Mouse (Mus musculus) urinary bladder, adult 2 months (tissue): Measurements from ENCODE around the gene Rab4b. TPM values are rescaled to one million over a fixed set of nuclear protein-coding genes. Genes with fewer than 3 reads are reported as not detected.
A peak's percentile ranks its signal among the peaks of the same experiment; 100 is the strongest.

Experiments used
- DNase-seq: peaks from one replicate; pipeline ENCODE4 v3.0.0; 2022; ENCODE audit warnings: low spot score
- polyA plus RNA-seq: library from polyadenylated mRNA; depleted of rRNA; stranded (reverse); fragments of >200 nt; gene quantifications from 2 replicates; pipeline ENCODE4 v1.2.3, GENCODE M21; 2012; rRNA removed

Gene Rab4b
- polyA plus RNA-seq, 1 experiment: 85.6 TPM

DNA sequence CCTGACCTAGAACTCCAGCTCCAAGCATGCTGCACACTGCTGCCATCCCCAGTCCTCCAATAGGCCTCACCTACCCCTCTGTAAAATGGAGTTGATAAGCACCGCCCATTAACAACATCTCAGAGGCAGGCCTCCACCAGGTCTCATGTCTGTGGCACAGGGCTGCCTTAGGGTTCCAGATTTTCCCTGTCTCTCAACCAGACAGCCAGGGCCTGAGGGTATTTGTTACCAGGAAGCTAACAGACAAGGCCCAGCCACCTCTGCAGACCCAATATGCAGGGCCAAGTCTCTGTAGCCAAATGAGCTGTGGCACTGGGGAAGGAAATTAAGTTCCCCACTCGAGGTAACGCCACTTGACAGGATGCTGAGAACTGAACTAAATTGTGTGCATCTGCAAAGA is 17.8 kb downstream of the Rab4b start:
- no peak for DNase-seq

DNA sequence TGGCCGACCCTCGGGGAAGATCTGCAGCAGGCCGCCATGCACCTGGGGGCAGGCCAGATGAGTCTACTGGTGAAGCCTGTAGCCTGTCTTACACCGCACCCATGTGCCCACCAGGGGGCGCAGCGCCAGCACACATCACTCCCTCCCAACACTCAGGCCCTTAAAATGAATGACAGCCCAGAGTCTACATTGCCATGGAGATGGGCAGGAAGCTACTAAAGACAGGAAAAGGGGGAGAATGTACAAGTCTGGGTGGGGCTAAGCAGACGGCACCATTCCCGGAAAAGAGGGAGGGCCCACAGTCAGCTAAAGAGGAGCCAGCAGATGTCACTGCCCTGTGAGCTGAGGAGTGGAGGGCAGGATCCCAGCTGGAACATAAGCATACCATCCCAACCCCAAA is 18.8 kb downstream of the Rab4b start:
- DNase-seq: peak; percentile 77

DNA sequence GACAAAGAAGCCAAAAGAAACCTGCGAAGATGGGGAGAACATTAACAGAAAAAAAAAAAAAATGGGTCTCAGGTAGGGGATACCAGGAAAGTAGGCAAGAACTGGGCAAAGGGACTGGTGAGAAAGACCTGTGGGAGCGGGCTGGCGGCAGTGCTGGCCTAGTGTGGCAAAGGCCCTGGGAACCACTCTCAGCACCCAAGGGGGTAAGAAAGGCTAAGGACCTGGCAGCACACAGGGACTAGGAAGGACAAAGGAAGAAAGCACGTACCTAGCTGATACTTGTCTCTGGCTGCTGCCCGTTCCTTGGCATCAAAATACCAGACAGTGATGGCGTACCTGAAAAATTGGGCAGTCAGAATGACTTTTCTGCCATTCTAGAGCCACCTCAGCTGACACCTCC is 19.4 kb downstream of the Rab4b start:
- DNase-seq: no peak

DNA sequence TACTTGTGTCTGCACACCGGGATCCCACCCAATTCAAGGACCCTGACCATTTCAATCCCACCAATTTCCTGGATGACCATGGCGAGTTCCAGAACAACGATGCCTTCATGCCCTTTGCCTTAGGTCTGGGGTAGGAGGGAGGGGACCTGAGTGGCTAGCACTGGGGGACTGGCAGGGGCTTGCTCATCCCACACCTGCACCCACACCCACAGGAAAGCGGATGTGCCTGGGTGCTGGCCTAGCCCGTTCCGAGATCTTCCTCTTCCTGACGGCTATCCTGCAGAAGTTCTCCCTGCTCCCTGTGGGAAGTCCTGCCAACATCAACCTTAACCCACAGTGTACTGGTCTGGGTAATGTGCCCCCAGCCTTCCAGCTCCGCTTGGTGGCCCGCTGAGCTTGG is 20.5 kb downstream of the Rab4b start:
- DNase-seq: no peak

DNA sequence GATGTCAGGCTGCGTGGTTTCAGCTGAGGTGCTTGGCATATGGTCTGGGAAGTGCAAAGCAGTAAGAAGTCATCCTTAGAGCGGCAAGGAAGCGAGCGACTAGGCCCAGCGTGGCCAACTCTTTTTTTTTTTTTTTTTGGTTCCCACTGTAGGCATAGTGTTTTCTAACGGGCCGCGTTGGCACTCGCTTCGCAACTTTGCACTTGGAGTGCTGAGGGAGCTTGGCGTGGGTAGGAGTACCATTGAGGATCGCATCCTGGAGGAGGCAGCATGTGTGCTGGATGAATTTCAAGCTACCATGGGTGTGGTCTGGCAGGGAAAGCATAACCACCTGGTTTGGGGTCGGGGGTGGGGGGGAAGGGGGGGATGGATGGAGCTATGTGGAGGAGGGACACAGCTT is 22.7 kb downstream of the Rab4b start:
- DNase-seq: no peak

DNA sequence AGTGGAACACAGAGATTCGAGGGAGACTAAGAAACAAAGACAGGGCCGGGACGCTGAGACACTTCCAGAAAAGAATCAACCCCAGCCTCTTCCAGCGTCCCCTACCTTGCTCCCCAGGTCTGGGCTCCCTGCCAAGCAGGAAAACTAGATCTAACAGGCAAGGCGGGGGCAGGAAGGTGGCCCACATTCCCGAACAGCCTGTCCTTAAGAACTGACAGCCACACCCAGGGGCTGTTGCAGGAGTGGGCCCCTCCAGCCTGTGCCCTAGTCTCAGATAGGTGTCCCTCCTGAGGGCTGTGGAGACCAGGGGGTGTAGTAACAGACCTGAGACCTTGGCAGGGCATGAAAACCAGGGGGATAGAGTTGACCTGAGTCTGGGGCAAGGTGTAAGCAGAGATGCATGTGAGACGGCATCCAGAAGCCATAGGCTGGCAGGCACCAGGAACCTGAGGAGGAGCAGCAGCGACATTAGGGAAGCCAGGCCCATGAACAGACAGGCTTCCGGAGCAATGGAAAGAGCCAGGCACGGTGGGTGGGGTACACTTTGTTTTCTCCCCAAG is 25.4 kb downstream of the Rab4b start, which contains the start of gene Cyp2t4:
TSS of gene Cyp2t4 (plus strand) at position 510 of the 560 bp plus-strand sequence.
- no peak for DNase-seq

DNA sequence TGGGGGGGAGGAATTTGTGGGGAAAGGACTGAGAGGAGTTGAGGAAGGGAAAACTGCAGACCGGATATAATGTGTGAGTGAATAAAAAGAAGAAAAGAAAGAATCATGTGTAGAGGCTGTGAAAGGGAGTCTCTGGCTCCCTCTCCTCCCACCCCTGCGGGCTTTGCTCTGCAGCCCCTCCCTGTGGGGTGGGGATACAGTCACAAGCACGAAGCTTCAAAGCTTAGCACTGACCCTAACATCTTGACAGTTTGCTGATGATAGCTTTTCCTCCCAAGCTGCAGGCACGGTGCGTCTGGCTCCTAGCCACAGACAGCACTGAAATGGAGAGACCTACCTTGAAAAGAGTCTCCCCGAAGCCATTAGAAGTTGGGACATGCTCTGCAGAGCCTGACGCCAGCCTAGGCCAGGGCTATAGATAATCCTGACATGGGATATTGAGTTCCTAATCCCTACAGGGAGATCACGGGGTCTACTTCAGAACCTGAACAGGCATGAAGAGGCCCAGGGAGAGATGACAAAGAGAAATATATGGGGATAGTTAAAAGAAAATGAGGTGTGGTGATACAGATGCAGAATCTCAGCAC is 42.2 kb downstream of the Rab4b start:
- no peak for DNase-seq

DNA sequence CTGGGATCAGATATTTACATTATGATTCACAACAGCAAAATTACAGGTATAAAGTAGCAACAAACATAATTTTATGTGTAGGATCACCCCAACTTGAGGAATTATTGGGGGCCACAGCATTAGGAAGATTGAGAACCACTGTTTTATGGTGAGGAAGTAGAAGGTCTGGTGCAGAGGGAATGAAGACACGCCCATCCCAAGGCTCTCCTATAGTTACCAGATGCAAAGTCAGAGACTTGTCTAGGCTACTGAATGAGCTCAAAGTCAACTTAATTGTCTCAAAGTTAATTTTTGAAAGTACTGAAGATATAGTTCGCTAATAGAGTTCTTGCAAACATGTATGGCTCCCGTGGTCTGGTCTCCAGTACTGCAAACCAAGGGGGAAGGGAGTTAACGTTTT is 44.9 kb downstream of the Rab4b start:
- no peak for DNase-seq

DNA sequence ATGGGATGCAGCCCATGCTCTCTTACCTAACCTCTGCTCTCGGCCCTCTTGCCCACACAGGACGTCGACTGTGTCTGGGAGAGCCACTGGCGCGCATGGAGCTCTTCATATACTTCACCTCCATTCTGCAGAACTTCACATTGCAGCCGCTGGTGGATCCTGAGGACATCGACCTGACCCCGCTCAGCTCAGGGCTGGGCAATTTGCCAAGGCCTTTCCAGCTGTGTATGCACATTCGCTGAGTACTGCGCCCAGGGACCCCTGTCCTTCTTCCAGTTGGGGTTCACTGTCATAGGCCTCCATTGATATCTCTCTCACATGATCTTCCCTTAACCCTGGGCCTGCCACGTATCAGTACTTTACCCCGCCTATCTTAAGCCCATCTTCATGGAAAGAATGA is 45.5 kb downstream of the Rab4b start:
- no peak for DNase-seq

DNA sequence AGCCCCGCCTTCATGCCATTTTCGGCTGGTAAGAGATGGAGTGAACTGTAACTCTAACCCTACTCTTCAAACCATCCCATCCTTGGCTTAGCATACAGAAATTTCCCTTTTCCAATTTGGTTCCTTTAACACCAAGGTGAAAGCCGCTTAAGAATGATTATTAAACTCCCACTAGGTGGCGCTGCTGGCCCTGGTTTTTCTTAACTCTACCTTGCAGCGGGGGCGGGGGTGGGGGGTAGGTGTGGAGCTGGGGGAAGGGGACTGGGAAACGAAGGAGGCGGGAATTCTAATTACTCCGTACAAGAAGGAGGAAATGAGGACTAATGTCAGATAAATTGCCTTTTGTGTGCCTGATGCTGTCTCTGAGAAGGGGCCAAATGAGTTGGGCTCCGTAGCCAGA is 46.1 kb downstream of the Rab4b start:
- DNase-seq: no peak

DNA sequence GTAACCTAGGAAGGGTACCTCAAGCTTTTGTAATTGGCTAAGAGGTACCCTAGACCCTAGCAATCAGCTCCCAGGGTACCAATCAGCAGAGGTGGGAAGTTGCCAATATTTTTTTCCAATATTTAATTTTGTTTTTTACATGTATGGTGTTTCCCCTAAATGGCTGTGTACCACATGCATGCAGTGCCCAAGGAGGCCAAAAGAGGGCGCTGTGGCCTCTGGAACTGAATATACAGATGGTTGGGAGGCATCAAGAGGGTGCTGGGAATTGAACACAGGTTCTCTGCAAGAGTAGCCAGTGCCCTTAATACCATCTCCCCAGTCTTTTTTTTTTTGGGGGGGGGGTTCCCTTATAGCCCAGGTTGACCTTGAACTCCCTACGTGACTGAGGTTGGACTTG is 47.3 kb downstream of the Rab4b start:
- no peak for DNase-seq

DNA sequence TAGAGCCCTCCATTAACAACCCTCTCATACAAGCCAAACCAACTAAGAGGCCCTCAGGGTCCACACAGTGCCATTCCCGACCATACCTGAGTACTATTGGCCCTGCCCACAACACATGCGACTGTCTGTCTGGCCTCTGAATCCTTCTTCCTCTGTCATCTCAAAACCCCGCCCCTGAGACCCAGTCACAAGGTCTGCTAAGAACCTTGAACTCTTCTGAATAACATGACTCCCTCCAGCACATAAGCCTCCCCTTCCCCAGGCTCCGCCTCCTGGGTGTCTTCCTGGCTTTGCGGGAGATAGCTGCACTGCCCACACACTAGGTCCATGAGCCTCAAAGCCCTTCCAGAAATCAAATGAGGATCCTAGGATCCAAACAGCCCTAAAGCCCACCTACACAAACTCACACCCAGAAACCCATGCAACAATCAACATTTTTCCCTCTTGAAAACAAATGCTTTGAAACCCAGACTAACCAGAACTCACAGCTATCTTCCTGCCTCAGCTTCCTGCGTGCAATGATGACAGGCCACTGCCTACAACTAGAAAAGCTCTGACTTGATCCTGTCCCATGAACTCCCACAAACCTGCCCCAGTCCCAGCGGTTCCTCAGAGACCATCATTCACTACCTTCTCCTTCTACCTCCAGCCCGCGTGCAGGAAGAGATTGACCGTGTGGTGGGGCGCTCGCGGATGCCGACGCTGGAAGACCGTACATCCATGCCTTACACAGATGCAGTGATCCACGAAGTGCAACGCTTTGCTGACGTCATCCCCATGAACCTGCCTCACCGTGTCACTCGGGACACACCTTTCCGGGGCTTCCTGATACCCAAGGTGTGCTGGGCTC is 48.0 kb downstream of the Rab4b start:
- DNase-seq: no peak

DNA sequence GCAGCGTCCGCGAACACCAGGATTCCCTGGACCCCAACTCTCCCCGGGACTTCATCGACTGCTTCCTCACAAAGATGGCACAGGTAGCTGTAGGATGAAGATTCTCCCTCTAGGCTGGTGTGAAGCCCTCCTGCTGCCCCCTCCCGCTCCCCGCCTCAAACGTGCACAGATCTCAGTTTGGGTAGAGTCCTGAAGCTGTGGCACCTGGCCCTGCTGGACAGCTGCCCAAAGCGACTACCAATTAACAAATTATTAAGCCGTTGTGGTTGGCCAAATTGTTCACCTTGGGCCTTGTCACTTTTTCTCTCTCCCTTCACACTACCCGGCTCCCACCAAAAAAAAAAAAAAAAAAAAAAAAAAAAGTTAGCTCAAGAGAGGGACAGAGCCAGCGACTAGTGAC is 48.9 kb downstream of the Rab4b start:
- no peak for DNase-seq

DNA sequence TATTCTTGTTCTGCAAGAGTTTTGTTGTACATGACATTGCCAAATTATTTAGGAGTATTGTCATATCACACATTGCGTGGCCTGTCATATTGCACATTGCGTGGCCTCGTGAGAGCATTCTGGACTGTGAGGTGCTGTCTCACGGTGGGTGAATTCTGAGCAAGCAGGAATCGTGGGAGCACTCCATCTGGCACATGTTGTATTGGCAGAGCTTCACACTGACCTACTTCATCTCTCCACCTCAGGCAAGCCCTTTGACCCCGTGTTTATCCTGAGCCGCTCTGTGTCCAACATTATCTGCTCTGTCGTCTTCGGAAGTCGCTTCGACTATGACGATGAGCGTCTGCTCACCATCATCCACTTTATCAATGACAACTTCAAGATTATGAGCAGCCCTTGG is 49.8 kb downstream of the Rab4b start:
- DNase-seq: no peak

DNA sequence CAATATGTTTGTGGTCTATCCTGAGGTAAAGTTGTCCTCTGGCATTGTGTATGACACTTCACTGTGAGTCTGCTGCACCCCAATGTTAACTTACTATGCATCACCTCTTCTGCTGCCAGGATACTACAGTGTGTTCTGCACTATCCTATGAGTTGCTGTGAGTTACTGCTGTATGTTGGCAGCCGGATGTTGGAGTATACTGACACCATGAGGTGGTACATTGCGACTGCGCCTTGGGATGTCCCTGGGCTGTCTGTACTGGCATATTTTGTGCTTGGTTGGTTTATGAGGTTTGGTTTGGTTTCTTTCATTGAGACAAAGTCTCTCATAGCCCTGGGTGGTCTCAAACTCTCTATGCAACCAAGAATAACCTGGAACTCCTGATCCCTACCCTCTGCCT is 50.5 kb downstream of the Rab4b start:
- no peak for DNase-seq

DNA sequence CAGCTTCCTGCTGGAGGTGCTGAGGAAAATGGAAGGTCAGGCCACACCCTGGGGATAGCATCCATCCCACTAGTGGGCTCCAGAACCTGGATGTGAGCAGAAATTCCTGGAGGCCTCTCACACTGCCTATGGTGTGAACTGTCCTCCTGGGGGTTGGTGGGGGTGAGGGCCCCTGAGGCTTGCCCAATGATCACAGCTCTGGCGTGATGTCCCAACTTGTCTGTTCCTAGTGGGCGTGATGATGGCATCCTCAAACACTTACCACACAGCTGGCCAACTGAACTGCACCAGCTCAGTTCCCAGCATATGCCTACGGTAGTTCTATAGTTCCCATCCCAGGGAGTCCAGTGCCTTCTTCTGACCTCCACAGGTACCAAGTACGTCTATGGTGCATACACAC is 53.7 kb downstream of the Rab4b start:
- DNase-seq: no peak

DNA sequence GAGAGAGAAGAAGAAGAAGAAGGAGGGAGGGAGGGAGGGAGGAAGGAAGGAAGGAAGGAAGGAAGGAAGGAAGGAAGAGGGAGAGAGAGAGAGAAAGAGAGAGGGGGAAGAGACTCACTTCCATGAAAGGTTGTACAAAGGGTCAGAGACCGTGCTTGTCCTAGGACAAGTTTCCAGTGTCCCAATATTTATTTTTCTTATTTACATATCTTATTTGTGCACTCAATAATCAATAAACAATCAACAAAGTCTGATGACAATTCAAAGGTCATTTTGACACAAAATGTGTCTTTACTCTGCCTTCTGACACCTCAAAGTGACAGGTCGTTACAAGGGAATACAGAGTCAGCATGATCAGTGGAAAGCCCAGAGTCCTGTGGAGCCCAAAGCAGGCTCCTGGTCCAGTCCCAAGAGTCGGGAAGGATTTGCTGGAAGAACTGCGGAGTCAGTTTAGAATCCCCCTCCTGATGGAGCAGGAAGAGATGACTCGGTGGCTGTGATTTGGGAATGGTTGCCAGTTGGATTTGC is 54.3 kb downstream of the Rab4b start:
- DNase-seq: no peak

DNA sequence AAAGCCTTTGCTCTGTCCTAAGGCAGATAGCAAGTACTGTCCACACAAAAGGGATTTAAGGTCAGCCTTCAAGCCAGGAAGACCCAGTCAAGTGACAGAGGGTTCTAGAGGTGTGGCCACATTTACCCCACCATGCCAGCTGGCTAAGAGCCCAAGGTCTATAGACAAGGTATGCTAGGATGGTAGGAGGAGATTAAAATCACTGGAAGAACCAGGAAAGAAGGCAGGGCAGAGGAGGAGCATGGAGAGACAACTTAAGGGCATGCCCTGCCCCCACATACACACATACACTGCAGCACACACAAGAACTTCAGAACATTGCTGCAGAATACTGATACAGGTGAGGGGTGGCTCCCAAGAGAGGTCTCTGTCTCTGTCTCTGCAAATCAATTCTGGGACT is 59.0 kb downstream of the Rab4b start, which contains the start of gene Cyp2f2:
TSS of gene Cyp2f2 (plus strand) at position 234 of the 400 bp plus-strand sequence.
- DNase-seq: no peak

Other genes starting within 250 kb of the Rab4b start
- not detected in 2 replicates for gene Cyp2a22, start 239.5 kb downstream of the Rab4b start, polyA plus RNA-seq
- not detected in 2 replicates for gene Cyp2a12, start 149.8 kb downstream of the Rab4b start, polyA plus RNA-seq
- 30.4 and 47.4 TPM in 2 replicates for gene Cyp2f2, start 59.0 kb downstream of the Rab4b start, polyA plus RNA-seq
- not detected in 2 replicates for gene Cyp2t4, start 25.2 kb downstream of the Rab4b start, polyA plus RNA-seq
- gene Egln2, start 12.1 kb downstream of the Rab4b start, polyA plus RNA-seq: 64.2 and 67.5 TPM in 2 replicates
- not detected in 2 replicates for gene Gm21983, start 2.2 kb upstream of the Rab4b start, polyA plus RNA-seq
- 0.23 and 0.47 TPM in 2 replicates for gene Mia, start 2.3 kb upstream of the Rab4b start, polyA plus RNA-seq
- 11.1 and 12.0 TPM in 2 replicates for gene BC024978, start 16.9 kb upstream of the Rab4b start, polyA plus RNA-seq
- 114 and 140 TPM in 2 replicates for gene Snrpa, start 17.4 kb upstream of the Rab4b start, polyA plus RNA-seq
- 9.9 and 11.6 TPM in 2 replicates for gene Itpkc, start 49.8 kb upstream of the Rab4b start, polyA plus RNA-seq
- 20.4 and 20.7 TPM in 2 replicates for gene Coq8b, start 54.1 kb upstream of the Rab4b start, polyA plus RNA-seq
- 44.1 and 47.3 TPM in 2 replicates for gene Numbl, start 79.5 kb upstream of the Rab4b start, polyA plus RNA-seq
- gene Ltbp4, start 158.8 kb upstream of the Rab4b start, polyA plus RNA-seq: 176 and 335 TPM in 2 replicates
- gene Shkbp1, start 177.1 kb upstream of the Rab4b start, polyA plus RNA-seq: 39.4 and 46.5 TPM in 2 replicates
- gene Gm20479, start 178.5 kb upstream of the Rab4b start, polyA plus RNA-seq: 0.43 and 0.67 TPM in 2 replicates